Mouse (Mus musculus) left cerebral cortex, postnatal 36 days (tissue): ENCODE measurements around the gene Olfr1151. TPM values are rescaled to one million over a fixed set of nuclear protein-coding genes. Genes with fewer than 3 reads are reported as not detected.

Source experiments
- DNase-seq, 2 experiments: peaks; one replicate each; pipeline ENCODE4 v3.0.0; 2021 to 2022; ENCODE audit warnings: low spot score in 2 of 2, mixed read lengths in 1 of 2
- intact Hi-C: fragments of 180-260 bp; cut with DNase I; formaldehyde crosslinking; loops from one replicate; pipeline ENCODE4 v1.15.1; 2025
- total RNA-seq, 2 experiments: library from RNA; stranded (reverse); gene quantifications; 2 replicates each; pipeline ENCODE4 v1.2.3; 2021

Gene Olfr1151
- total RNA-seq, result not detected

- DNase-seq, result no peak
- intact Hi-C loops, result no loop called here
These were observed at the start of gene Olfr1151 for GRCm38 (mm10) chr2:87855562-87855961. Gene Olfr1151 (plus strand): TSS chr2:87855862.

- intact Hi-C loops, result no loop called here
- no peak for DNase-seq
These were observed 46.1 kb upstream of the Olfr1151 start, which contains the start of gene Olfr1145 for GRCm38 (mm10) chr2:87809522-87809921. Gene Olfr1145 (plus strand): TSS chr2:87809822.

- intact Hi-C loops, result no loop called here
These were observed 25.4 kb upstream of the Olfr1151 start, which contains the start of gene Olfr1148 for GRCm38 (mm10) chr2:87830233-87830632. Gene Olfr1148 (plus strand): TSS chr2:87830533.

GRCm38 (mm10) chr2:87843693-87844092 is 12.0 kb upstream of the Olfr1151 start, which contains the start of gene Olfr1150-ps1:
Gene Olfr1150-ps1 (plus strand): TSS chr2:87843993.
- no peak for DNase-seq
- intact Hi-C loops, result no loop called here

More at GRCm38 (mm10) chr2:87830233-87830632, 25.4 kb upstream of the Olfr1151 start, which contains the start of gene Olfr1148:
- no peak for DNase-seq

GRCm38 (mm10) chr2:87866192-87866591 is 10.5 kb downstream of the Olfr1151 start, which contains the start of gene Olfr1152:
Gene Olfr1152 (plus strand): TSS chr2:87866492.
- intact Hi-C loops, result no loop called here
- no peak for DNase-seq

- DNase-seq, result no peak
- intact Hi-C loops, result no loop called here
These were observed 39.0 kb downstream of the Olfr1151 start, which contains the start of gene Olfr1153 for GRCm38 (mm10) chr2:87894662-87895061. Gene Olfr1153 (plus strand): TSS chr2:87894962.

- intact Hi-C loops, result no loop called here
- DNase-seq, result no peak
These were observed 49.4 kb downstream of the Olfr1151 start, which contains the start of gene Olfr1154 for GRCm38 (mm10) chr2:87905066-87905465. Gene Olfr1154 (minus strand): TSS chr2:87905166.

Other genes with a start within 250 kb of the Olfr1151 start
- gene Olfr1130, start 249.7 kb upstream of the Olfr1151 start, total RNA-seq, result not detected
- not detected for gene Olfr1131, start 228.8 kb upstream of the Olfr1151 start, total RNA-seq
- not detected for gene Olfr1132, start 218.3 kb upstream of the Olfr1151 start, total RNA-seq
- not detected for gene Olfr1133, start 208.5 kb upstream of the Olfr1151 start, total RNA-seq
- not detected for gene Olfr1134, start 197.4 kb upstream of the Olfr1151 start, total RNA-seq
- not detected for gene Olfr1135, start 182.2 kb upstream of the Olfr1151 start, total RNA-seq
- not detected for gene Olfr1136, start 161.9 kb upstream of the Olfr1151 start, total RNA-seq
- gene Olfr1137, start 142.7 kb upstream of the Olfr1151 start, total RNA-seq, result not detected
- gene Olfr1138, start 115.9 kb upstream of the Olfr1151 start, total RNA-seq, result not detected
- not detected for gene Olfr1140, start 112.1 kb upstream of the Olfr1151 start, total RNA-seq
- not detected for gene Olfr1141, start 101.9 kb upstream of the Olfr1151 start, total RNA-seq
- gene Olfr152, start 76.4 kb upstream of the Olfr1151 start, total RNA-seq, result not detected
- not detected for gene Olfr1143, start 55.3 kb upstream of the Olfr1151 start, total RNA-seq
- gene Olfr1145, start 46.0 kb upstream of the Olfr1151 start, total RNA-seq, result not detected
- gene Olfr1148, start 25.3 kb upstream of the Olfr1151 start, total RNA-seq, result not detected
- gene Olfr1150-ps1, start 11.9 kb upstream of the Olfr1151 start, total RNA-seq, result not detected
- not detected for gene Olfr1152, start 10.6 kb downstream of the Olfr1151 start, total RNA-seq
- not detected for gene Olfr1153, start 39.1 kb downstream of the Olfr1151 start, total RNA-seq
- gene Olfr1154, start 49.3 kb downstream of the Olfr1151 start, total RNA-seq, result not detected
- not detected for gene Olfr1155, start 89.3 kb downstream of the Olfr1151 start, total RNA-seq
- not detected for gene Olfr1156, start 97.2 kb downstream of the Olfr1151 start, total RNA-seq
- gene Olfr1157, start 112.4 kb downstream of the Olfr1151 start, total RNA-seq, result not detected
- not detected for gene Olfr74, start 118.8 kb downstream of the Olfr1151 start, total RNA-seq
- not detected for gene Olfr1158, start 134.3 kb downstream of the Olfr1151 start, total RNA-seq
- gene Olfr1160, start 152.4 kb downstream of the Olfr1151 start, total RNA-seq, result not detected
- gene Olfr1161, start 166.9 kb downstream of the Olfr1151 start, total RNA-seq, result not detected
- not detected for gene Olfr73, start 181.8 kb downstream of the Olfr1151 start, total RNA-seq
- gene Olfr1162, start 195.3 kb downstream of the Olfr1151 start, total RNA-seq, result not detected
- gene Olfr1163, start 216.0 kb downstream of the Olfr1151 start, total RNA-seq, result not detected
- not detected for gene Olfr1164, start 238.1 kb downstream of the Olfr1151 start, total RNA-seq